Mouse (Mus musculus): ENCODE results near the gene Gnao1.

Gnao1 gene

GRCm38 (mm10) chr8:94009243-94009845 lies 199.6 kb downstream of the Gnao1 start:
- CTCF ChIA-PET: no interaction called here

DNA sequence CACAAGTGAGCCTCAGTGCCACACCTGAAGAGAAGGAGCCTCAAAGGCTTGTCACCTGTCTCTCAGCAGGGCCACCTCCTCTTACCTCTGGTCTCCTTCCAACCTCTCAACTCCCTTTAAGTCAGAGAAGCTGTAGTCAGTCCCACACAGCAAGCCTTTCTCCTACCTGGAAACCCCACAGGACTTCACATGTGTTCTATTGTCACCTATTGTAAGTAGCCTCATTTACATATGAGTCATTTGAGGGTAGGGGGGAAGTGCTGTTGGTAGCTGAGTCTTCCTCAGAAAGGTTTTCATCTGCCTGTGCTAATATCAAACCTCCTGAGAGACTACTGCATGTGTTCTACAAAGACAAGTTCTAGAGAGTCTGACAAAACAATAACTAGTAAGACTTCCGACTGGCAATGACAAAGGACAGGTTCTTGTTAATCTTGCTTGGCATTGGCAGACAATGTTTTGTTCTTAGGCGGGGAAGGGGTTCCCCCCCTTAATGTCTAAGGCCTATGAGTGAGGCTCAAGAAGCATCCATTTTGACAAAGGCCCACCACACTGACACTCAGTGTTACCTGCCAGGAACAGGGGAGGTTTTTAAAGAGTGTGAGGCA lies 200.4 kb downstream of the Gnao1 start:
- CTCF ChIA-PET: no interaction called here

GRCm38 (mm10) chr8:94011076-94012012 lies 201.6 kb downstream of the Gnao1 start:
- CTCF ChIA-PET: no interaction called here

- CTCF ChIA-PET: interaction anchor here (0.5 kb wide), 1 partner anchor 9 kb away, joined by 3 read pairs; no protein-coding TSS in a partner anchor
These were observed 202.5 kb downstream of the Gnao1 start, which contains the start of gene Amfr for GRCm38 (mm10) chr8:94012013-94012951. TSS of gene Amfr (minus strand) at chr8:94012842.

DNA sequence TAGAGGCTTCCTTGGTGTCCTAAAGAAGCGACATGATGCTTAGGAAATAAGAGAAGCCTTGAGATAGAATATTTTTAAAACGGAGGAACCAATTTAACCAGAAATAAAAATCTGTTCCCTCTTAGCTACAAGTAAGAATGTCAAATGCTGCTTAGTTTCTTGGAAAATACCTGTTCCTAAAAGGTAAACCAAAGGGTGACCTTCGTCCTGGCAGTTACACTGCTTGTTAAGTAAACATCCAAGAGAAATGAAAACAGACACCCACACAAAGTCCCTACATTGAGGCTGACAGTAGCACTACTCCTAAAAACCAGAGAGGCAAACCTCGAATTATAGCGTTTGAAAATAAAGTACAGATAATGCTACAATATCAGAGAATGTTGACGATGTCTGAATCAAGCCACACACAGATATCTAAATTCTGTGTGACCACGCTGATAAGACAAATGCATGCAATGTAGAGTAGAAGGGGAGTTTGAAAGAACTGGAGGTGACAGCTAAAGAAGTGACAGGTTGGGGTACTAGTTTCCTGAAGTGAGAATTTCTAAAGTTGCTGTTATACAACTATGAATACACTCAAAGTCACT lies 203.4 kb downstream of the Gnao1 start:
- CTCF ChIA-PET: no interaction called here

Measured in spleen, embryonic (tissue).